Mouse (Mus musculus) embryonic facial prominence, embryonic 15.5 days (tissue): Measurements from ENCODE around the gene Spen. TPM values are rescaled to one million over a fixed set of nuclear protein-coding genes. Genes with fewer than 3 reads are reported as not detected.
A peak's percentile ranks its signal among the peaks of the same experiment; 100 is the strongest.

Source experiments
- ATAC-seq: fragments of 200-750 bp; cut with Nextera tagmentation; 2 replicates; pipeline ENCODE4 v1.8.0; 2017; ENCODE audit warnings: low read depth, moderate TSS enrichment; ENCODE audit not compliant: insufficient number of reproducible peaks, low FRiP score, low TSS enrichment
- H3K27ac ChIP-seq: fragments of 300-500 bp; sonication (generic); replicated peaks from 2 replicates; pipeline ENCODE4 v1.5.1; 2015; ENCODE audit warnings: mild to moderate bottlenecking, inconsistent platforms
- H3K27me3 ChIP-seq: fragments of 300-500 bp; sonication (generic); 2 replicates; pipeline ENCODE4 v1.6.1; 2015; ENCODE audit warnings: inconsistent platforms
- H3K36me3 ChIP-seq: fragments of 300-500 bp; sonication (generic); 2 replicates; pipeline ENCODE4 v1.6.1; 2015; ENCODE audit warnings: mild to moderate bottlenecking, inconsistent platforms
- H3K4me1 ChIP-seq: fragments of 300-500 bp; sonication (generic); 2 replicates; pipeline ENCODE4 v1.6.1; 2015; ENCODE audit warnings: inconsistent platforms
- H3K4me2 ChIP-seq: fragments of 300-500 bp; sonication (generic); replicated peaks from 2 replicates; pipeline ENCODE4 v1.6.1; 2015; ENCODE audit warnings: mild to moderate bottlenecking, inconsistent platforms
- H3K4me3 ChIP-seq: fragments of 300-500 bp; sonication (generic); replicated peaks from 2 replicates; pipeline ENCODE4 v1.5.1; 2015; ENCODE audit warnings: mild to moderate bottlenecking, inconsistent platforms
- H3K9ac ChIP-seq: fragments of 300-500 bp; sonication (generic); 2 replicates; pipeline ENCODE4 v1.6.1; 2015; ENCODE audit warnings: inconsistent platforms
- H3K9me3 ChIP-seq: fragments of 300-500 bp; sonication (generic); replicated peaks from 2 replicates; pipeline ENCODE4 v1.6.1; 2016; ENCODE audit warnings: inconsistent platforms
- WGBS: fragments of 180-500 bp; shearing (Covaris S2); methylation state at CpG from one replicate; pipeline ENCODE4 v1.1.7; 2015; 5-methylcytosine and 5-hydroxymethylcytosine counted together
- polyA plus RNA-seq: library from polyadenylated mRNA; unstranded; fragments of >200 nt; fragmentation: Nextera tagmentation; extraction: Ambion mirVana; gene quantifications from 2 replicates; pipeline ENCODE4 v1.2.1, GENCODE M21; 2015

Gene Spen
- polyA plus RNA-seq, 1 experiment from 2014 or later = 10.8 TPM

DNA sequence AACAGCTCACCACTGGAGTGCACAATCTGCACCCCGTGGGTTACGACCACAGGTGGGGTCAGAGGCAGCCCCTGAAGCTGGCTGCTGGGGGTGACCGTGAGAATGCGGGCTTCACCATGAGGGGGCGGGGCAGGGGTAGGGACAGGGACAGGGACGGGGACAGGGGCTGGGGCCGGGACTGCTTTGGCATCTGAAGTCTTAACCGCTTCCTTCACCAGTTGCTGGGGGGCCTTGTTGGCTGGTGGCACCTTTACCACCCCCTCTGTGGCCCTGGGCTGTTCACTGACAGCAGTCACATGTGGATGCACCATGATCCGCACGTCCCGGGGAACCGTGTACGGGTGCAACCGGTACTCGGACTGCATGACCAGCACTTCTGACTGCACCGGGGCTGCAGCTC, 66.9 kb downstream of the Spen start:
- Histone ChIP-seq H3K4me2 (no peak overlapping the region), H3K36me3 (peaks cover 96% of the 10 kb centered on the region), H3K4me1 (0 out of 2 replicates have a peak, but pooled peaks cover 9% of the 10 kb centered on the region), H3K4me3 (no peak overlapping the region), H3K27ac (no peak overlapping the region), H3K9ac (no peak overlapping the region), H3K9me3 (peaks cover 6% of the 10 kb centered on the region; the same call in 1 of the 2 replicates), H3K27me3 (no peaks in the 10 kb centered on the region)
- WGBS = 95% methylated on average over 16 of the region's 16 CpGs
- no peak for ATAC-seq

DNA sequence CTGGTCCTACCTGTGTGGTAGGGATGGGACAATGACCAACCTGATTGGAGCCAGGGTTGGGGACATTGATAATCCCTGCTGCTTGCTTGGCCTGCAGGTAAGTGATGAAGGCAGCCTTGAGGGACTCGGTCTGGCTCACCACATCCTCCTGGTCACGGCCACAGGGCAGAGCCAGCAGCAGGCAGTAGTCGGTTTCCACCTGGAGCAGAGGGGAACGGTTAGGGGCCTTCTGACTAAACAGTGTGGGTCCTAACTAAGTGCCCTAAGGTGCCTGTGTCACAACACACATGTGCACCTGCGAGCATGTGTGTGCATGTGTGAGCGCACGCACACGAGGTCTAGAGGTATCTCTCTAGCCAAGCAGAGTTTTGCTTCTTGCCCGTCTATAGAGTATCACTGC, 69.1 kb downstream of the Spen start:
- 80% methylated on average over 9 of the region's 9 CpGs for WGBS
- H3K27ac ChIP-seq = no peak overlapping the region
- H3K4me1 ChIP-seq = 0 out of 2 replicates have a peak, but pooled peaks cover 9% of the 10 kb centered on the region
- no peaks in the 10 kb centered on the region for H3K27me3 ChIP-seq
- no peak overlapping the region for H3K4me2 ChIP-seq
- no peak for ATAC-seq
- H3K36me3 ChIP-seq = peaks cover 96% of the 10 kb centered on the region
- H3K4me3 ChIP-seq = no peak overlapping the region
- H3K9ac ChIP-seq = no peak overlapping the region
- H3K9me3 ChIP-seq = peaks cover 6% of the 10 kb centered on the region; the same call in 1 of the 2 replicates

DNA sequence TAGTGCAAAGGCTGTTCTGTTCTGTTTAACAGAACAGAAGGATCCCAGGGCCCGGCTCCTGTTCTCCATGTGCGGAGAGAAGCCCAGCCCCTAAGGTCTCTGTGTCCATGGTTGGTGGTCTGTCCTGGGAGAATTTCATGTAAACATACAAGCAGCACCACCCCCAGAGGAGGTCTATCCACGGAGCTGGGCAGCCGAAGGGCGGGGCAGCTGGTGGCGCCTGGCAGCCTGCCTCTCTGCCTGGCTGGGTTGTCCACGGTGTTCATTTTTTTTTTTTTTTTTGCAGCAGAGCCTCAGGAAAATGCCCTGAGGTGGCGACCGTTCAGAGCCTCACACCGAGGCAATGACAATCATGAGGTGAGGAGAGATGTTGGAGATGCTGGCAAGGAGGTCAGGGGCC, 69.8 kb downstream of the Spen start:
- Histone ChIP-seq H3K9ac (no peak overlapping the region), H3K27ac (0 out of 2 replicates have a peak overlapping the region, but pooled peaks have one; percentile 34), H3K4me2 (no peak overlapping the region), H3K4me3 (no peak overlapping the region), H3K27me3 (no peaks in the 10 kb centered on the region), H3K9me3 (peaks cover 6% of the 10 kb centered on the region; the same call in 1 of the 2 replicates), H3K4me1 (0 out of 2 replicates have a peak, but pooled peaks cover 9% of the 10 kb centered on the region), H3K36me3 (peaks cover 96% of the 10 kb centered on the region)
- WGBS = 42% methylated on average over 10 of the region's 10 CpGs
- no peak for ATAC-seq

DNA sequence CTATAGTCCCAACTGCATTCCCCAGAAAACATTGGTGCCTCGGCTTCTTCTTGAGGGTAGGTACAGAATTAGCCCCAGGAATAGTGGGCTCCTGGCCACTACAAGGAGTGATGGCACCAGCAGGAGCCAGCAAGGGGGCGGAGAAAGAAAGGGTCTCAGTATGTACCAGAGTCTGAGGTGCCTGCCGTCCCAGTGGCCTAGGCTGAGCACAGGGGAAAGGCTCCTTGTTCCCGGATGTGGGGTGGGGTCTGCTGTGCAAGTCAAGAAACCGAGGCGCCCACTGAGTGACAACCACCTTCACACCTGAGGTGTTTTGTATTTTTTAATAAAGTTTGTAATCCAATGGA, 70.8 kb downstream of the Spen start:
- no peak for ATAC-seq
- WGBS = 82% methylated on average over 6 of the region's 6 CpGs
- H3K9me3 ChIP-seq = peaks cover 6% of the 10 kb centered on the region; the same call in 1 of the 2 replicates
- no peaks in the 10 kb centered on the region for H3K27me3 ChIP-seq
- H3K27ac ChIP-seq = no peak overlapping the region
- H3K4me1 ChIP-seq = 0 out of 2 replicates have a peak, but pooled peaks cover 9% of the 10 kb centered on the region
- H3K4me3 ChIP-seq = no peak overlapping the region
- peaks cover 96% of the 10 kb centered on the region for H3K36me3 ChIP-seq
- no peak overlapping the region for H3K4me2 ChIP-seq
- H3K9ac ChIP-seq = no peak overlapping the region

DNA sequence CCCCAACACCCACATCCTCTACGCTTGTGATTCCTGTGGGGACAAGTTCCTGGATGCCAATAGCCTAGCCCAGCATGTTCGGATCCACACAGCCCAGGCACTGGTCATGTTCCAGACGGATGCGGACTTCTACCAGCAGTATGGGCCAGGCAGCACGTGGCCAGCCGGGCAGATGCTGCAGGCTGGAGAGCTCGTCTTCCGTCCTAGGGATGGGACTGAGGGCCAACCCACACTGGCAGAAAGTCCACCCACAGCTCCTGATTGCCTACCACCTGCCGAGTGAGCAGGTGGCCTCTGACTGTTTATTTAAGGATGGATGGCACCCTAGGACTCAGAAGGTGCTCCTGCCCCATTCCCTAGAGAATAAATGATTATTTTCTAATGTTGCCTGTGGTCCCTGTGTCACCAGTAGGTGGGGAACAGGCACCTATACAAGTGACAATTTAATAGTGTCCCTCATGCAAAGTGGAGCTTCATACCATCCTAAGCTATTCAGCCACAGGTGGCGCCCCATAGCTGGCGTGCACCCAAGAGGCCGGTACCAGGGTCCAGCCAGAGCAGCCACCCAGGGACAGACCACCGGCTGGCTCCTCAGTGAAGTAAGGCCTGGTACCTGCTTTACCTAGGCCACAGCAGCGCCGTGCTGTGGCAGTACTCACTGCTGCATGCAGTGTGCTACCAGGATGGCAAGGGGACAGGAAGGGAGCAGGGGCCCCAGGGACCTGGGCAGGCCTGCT, 71.4 kb downstream of the Spen start:
- WGBS = 83% methylated on average over 15 of the region's 15 CpGs
- Histone ChIP-seq H3K36me3 (peaks cover 95% of the 10 kb centered on the region), H3K4me1 (0 out of 2 replicates have a peak, but pooled peaks cover 9% of the 10 kb centered on the region), H3K27ac (no peak overlapping the region), H3K27me3 (no peaks in the 10 kb centered on the region), H3K4me3 (no peak overlapping the region), H3K9me3 (peaks cover 6% of the 10 kb centered on the region; the same call in 1 of the 2 replicates), H3K9ac (no peak overlapping the region), H3K4me2 (no peak overlapping the region)
- no peak for ATAC-seq

DNA sequence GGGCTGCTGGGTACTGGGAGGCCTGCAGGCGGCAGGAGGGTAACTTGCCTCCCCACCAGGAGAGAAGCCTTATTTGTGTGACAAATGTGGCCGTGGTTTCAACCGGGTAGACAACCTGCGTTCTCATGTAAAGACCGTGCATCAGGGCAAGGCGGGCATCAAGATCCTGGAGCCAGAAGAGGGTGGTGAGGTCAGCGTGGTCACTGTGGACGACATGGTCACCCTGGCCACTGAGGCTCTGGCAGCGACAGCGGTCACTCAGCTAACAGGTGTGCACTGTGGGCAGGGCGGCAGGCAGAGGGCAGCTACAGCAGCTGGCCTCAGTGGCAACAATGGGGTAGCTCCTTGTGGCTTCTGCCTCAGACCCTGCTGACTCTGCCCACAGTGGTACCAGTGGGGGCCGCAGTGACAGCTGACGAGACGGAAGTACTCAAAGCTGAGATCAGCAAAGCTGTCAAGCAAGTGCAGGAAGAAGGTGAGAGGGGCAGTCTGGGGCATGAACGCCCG, 72.1 kb downstream of the Spen start:
- WGBS = 89% methylated on average over 16 of the region's 16 CpGs
- no peak for ATAC-seq
- no peak overlapping the region for H3K27ac ChIP-seq

DNA sequence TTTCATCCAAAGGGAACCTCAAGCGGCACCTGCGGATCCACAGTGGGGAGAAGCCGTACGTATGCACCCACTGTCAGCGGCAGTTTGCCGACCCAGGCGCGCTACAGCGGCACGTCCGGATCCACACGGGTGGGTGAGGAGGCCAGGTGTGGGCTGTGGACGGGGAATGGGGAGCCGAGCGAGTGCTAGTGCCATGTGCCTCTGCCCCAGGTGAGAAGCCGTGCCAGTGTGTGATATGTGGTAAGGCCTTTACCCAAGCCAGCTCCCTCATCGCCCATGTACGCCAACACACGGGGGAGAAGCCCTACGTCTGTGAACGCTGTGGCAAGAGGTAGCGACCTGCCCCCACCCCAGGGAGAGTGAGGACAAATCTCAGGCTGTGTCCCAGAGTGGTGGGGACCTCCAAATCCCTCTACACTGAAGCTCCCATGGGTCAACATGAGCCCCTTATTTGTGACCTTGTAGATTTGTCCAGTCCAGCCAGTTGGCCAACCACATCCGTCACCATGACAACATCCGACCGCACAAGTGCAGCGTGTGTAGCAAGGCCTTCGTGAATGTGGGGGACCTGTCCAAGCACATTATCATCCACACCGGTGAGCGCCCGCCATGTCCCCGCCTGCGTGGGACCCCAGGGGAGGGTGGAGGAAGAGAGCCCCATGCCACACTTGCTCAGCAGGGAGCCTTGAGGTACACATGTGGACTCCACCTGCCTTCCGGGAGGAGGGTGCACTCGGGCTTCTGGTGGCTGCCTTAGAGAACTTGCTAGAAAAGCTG, 72.7 kb downstream of the Spen start:
- Histone ChIP-seq H3K4me2 (no peak overlapping the region), H3K4me1 (0 out of 2 replicates have a peak, but pooled peaks cover 9% of the 10 kb centered on the region), H3K9ac (no peak overlapping the region), H3K27me3 (no peaks in the 10 kb centered on the region), H3K27ac (no peak overlapping the region), H3K4me3 (no peak overlapping the region), H3K36me3 (peaks cover 86% of the 10 kb centered on the region), H3K9me3 (no peaks in the 10 kb centered on the region)
- 89% methylated on average over 34 of the region's 34 CpGs for WGBS
- no peak for ATAC-seq

More for the DNA sequence above, 72.1 kb downstream of the Spen start:
- H3K4me2 ChIP-seq = no peak overlapping the region
- H3K9ac ChIP-seq = no peak overlapping the region
- H3K36me3 ChIP-seq = peaks cover 92% of the 10 kb centered on the region
- H3K4me3 ChIP-seq = no peak overlapping the region
- H3K9me3 ChIP-seq = peaks cover 3% of the 10 kb centered on the region; the same call in 1 of the 2 replicates
- no peaks in the 10 kb centered on the region for H3K27me3 ChIP-seq
- 0 out of 2 replicates have a peak, but pooled peaks cover 9% of the 10 kb centered on the region for H3K4me1 ChIP-seq

DNA sequence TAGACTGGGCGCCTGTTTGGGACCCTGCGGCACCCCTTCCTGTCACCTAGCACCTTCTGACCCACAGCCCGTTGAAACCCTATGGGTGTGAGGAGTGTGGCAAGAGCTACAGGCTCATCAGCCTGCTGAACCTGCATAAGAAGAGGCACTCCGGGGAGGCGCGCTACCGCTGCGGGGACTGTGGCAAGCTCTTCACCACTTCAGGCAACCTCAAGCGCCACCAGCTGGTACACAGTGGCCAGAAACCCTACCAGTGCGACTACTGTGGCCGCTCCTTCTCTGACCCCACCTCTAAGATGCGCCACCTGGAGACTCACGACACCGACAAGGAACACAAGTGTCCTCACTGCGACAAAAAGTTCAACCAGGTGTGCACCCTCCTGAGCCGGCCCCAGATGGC, 73.7 kb downstream of the Spen start:
- H3K36me3 ChIP-seq = peaks cover 76% of the 10 kb centered on the region
- H3K9ac ChIP-seq = no peak overlapping the region
- H3K4me2 ChIP-seq = no peak overlapping the region
- no peak overlapping the region for H3K27ac ChIP-seq
- 80% methylated on average over 16 of the region's 16 CpGs for WGBS
- H3K27me3 ChIP-seq = no peaks in the 10 kb centered on the region
- ATAC-seq = no peak
- H3K9me3 ChIP-seq = no peaks in the 10 kb centered on the region
- 0 out of 2 replicates have a peak, but pooled peaks cover 9% of the 10 kb centered on the region for H3K4me1 ChIP-seq
- H3K4me3 ChIP-seq = no peak overlapping the region

DNA sequence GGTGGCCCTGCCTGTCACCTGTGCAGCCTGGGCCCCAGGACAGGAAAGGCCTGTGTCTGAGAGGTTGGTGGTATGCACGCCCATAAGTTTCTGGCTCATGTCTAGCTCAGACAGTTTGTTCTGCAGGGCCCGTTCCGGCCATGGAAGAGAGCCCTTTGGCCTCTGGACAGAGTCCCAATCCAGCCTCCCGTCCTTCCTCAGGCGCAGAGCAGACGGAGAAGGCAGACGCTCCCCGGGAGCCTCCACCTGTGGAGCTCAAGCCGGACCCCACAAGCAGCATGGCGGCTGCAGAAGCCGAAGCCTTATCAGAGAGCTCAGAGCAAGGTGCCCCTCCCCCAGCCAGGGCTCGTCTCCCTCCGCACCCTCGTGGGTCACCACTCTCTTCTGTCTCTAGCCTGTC, 74.9 kb downstream of the Spen start:
- Histone ChIP-seq H3K27ac (no peak overlapping the region), H3K4me2 (no peak overlapping the region), H3K9me3 (no peaks in the 10 kb centered on the region), H3K4me1 (peaks cover 8% of the 10 kb centered on the region), H3K4me3 (no peak overlapping the region), H3K36me3 (peaks cover 64% of the 10 kb centered on the region), H3K27me3 (no peaks in the 10 kb centered on the region), H3K9ac (no peak overlapping the region)
- WGBS = 82% methylated on average over 14 of the region's 14 CpGs
- ATAC-seq = no peak

DNA sequence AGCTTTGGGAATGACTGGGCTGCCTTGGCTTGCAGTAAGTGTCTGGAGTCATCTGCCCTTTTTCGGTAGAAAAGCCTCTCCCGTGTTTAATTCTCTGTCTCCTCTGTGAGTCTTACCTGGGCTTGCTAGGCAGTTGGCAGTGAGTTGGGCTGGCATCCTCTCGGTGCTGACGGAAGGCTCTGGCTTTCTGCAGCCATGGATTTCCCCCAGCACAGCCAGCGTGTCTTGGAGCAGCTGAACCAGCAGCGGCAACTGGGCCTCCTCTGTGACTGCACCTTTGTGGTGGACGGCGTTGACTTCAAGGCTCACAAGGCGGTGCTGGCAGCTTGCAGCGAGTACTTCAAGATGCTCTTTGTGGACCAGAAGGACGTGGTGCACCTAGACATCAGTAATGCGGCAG, 76.8 kb downstream of the Spen start:
- H3K4me3 ChIP-seq = no peak overlapping the region
- no peaks in the 10 kb centered on the region for H3K27me3 ChIP-seq
- H3K27ac ChIP-seq = no peak overlapping the region
- no peak overlapping the region for H3K4me2 ChIP-seq
- no peak for ATAC-seq
- H3K36me3 ChIP-seq = peaks cover 49% of the 10 kb centered on the region
- H3K9me3 ChIP-seq = no peaks in the 10 kb centered on the region
- H3K9ac ChIP-seq = no peak overlapping the region
- H3K4me1 ChIP-seq = peaks cover 16% of the 10 kb centered on the region
- 86% methylated on average over 12 of the region's 12 CpGs for WGBS

DNA sequence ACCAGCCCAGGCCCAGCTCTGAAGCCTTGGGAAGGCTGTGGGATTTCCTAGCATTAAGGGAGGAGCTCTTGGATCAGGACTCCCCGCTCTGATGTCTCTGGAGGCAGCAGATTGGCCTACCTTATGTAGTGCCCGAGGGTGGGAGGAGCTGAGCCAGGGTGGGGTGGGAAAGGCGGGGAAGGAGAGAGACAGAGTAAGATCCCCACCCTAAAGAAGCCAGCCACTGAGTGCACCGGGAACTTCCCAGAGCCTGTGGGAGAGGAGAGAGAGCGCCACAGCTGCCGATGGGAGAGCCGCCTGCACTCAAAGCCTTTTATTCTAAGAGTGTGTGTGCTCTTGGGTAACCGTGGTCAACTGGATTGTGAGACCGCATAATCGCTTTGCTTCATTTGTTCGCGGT, 77.3 kb downstream of the Spen start:
- Histone ChIP-seq H3K36me3 (peaks cover 44% of the 10 kb centered on the region), H3K9me3 (no peaks in the 10 kb centered on the region), H3K27me3 (no peaks in the 10 kb centered on the region), H3K4me2 (no peak overlapping the region), H3K4me1 (peaks cover 16% of the 10 kb centered on the region), H3K4me3 (no peak overlapping the region), H3K27ac (no peak overlapping the region), H3K9ac (no peak overlapping the region)
- 0 out of 2 replicates have a peak, but pooled peaks have one; percentile 25 for ATAC-seq
- 56% methylated on average over 12 of the region's 12 CpGs for WGBS
